Mouse (Mus musculus) ES-Bruce4 (cell line): ENCODE measurements around the gene Prrc2b. TPM values are rescaled to one million over a fixed set of nuclear protein-coding genes. Genes with fewer than 3 reads are reported as not detected.
A peak's percentile ranks its signal among the peaks of the same experiment; 100 is the strongest.

Source experiments
- H3K27ac ChIP-seq: 2 replicates; pipeline ENCODE4 v1.5.1; 2012; ENCODE audit warnings: low read length, inconsistent platforms; ENCODE audit not compliant: insufficient read depth
- H3K27me3 ChIP-seq: 2 replicates; pipeline ENCODE4 v1.6.1; 2012; ENCODE audit warnings: mild to moderate bottlenecking, low read length, inconsistent platforms; ENCODE audit not compliant: control insufficient read depth, poor library complexity, insufficient read depth, severe bottlenecking
- H3K36me3 ChIP-seq: 2 replicates; pipeline ENCODE4 v1.6.1; 2012; ENCODE audit warnings: inconsistent platforms, mild to moderate bottlenecking, low read length, moderate library complexity; ENCODE audit not compliant: control insufficient read depth, poor library complexity, insufficient read depth, severe bottlenecking
- H3K4me1 ChIP-seq: one replicate; pipeline ENCODE4 v1.8.1; 2011; ENCODE audit warnings: low read length; ENCODE audit not compliant: control insufficient read depth, insufficient read depth
- H3K4me3 ChIP-seq: 2 replicates; pipeline ENCODE4 v1.5.1; 2011; ENCODE audit warnings: low read depth, mild to moderate bottlenecking, low read length
- H3K9ac ChIP-seq: 2 replicates; pipeline ENCODE4 v1.6.1; 2012; ENCODE audit warnings: low read depth, mild to moderate bottlenecking, inconsistent platforms; ENCODE audit not compliant: poor library complexity, severe bottlenecking
- H3K9me3 ChIP-seq: replicated peaks from 2 replicates; pipeline ENCODE4 v1.6.1; 2012; ENCODE audit warnings: mild to moderate bottlenecking, low read length, inconsistent platforms; ENCODE audit not compliant: control insufficient read depth, poor library complexity, insufficient read depth, severe bottlenecking
- CTCF ChIP-seq: IDR thresholded peaks from one replicate; pipeline ENCODE4 v1.8.1; 2011; ENCODE audit warnings: low read depth, low read length
- EP300 ChIP-seq: IDR thresholded peaks from 2 replicates; pipeline ENCODE4 v1.6.1; 2011; ENCODE audit warnings: low read depth, low read length; ENCODE audit not compliant: insufficient read depth
- POLR2A ChIP-seq: IDR thresholded peaks from one replicate; pipeline ENCODE4 v1.8.1; 2011; ENCODE audit warnings: low read length; ENCODE audit not compliant: insufficient read depth
- polyA plus RNA-seq: library from polyadenylated mRNA; stranded (reverse); fragments of >200 nt; gene quantifications from 2 replicates; pipeline ENCODE4 v1.2.4, GENCODE M21; 2011; ENCODE audit warnings: low read depth; ENCODE audit not compliant: missing spikeins, insufficient read depth, insufficient read length

Gene Prrc2b
- polyA plus RNA-seq, 1 experiment, result 106 TPM

GRCm38 (mm10) chr2:32127653-32128535 lies 23.0 kb upstream of the Prrc2b start:
- Histone ChIP-seq H3K27ac (no peak overlapping the region), H3K9ac (no peak overlapping the region), H3K9me3 (no peaks in the 10 kb centered on the region), H3K27me3 (no peaks in the 10 kb centered on the region), H3K36me3 (no peaks in the 10 kb centered on the region), H3K4me3 (no peak overlapping the region), H3K4me1 (no peaks in the 10 kb centered on the region)
- no peak for TF ChIP-seq EP300
- no peak for TF ChIP-seq CTCF
- no peak for TF ChIP-seq POLR2A

GRCm38 (mm10) chr2:32128536-32128841 lies 22.4 kb upstream of the Prrc2b start:
- no peaks in the 10 kb centered on the region for H3K36me3 ChIP-seq
- H3K9ac ChIP-seq, result no peak overlapping the region
- TF ChIP-seq EP300 (no peak), POLR2A (no peak), CTCF (no peak)
- H3K4me1 ChIP-seq, result no peaks in the 10 kb centered on the region
- H3K9me3 ChIP-seq, result no peaks in the 10 kb centered on the region
- H3K27ac ChIP-seq, result no peak overlapping the region
- H3K27me3 ChIP-seq, result no peaks in the 10 kb centered on the region
- H3K4me3 ChIP-seq, result no peak overlapping the region

GRCm38 (mm10) chr2:32129383-32130074 lies 21.4 kb upstream of the Prrc2b start:
- Histone ChIP-seq H3K9me3 (no peaks in the 10 kb centered on the region), H3K9ac (no peak overlapping the region), H3K4me3 (no peak overlapping the region), H3K27me3 (no peaks in the 10 kb centered on the region), H3K4me1 (no peaks in the 10 kb centered on the region), H3K36me3 (no peaks in the 10 kb centered on the region), H3K27ac (no peak overlapping the region)
- TF ChIP-seq POLR2A (no peak), EP300 (no peak), CTCF (no peak)

- Histone ChIP-seq H3K4me1 (no peaks in the 10 kb centered on the region), H3K36me3 (no peaks in the 10 kb centered on the region), H3K27ac (no peak overlapping the region), H3K9me3 (no peaks in the 10 kb centered on the region), H3K9ac (no peak overlapping the region), H3K27me3 (no peaks in the 10 kb centered on the region), H3K4me3 (no peak overlapping the region)
- TF ChIP-seq CTCF (peak; percentile 82), EP300 (no peak)
These were observed 20.4 kb upstream of the Prrc2b start for GRCm38 (mm10) chr2:32130435-32130834.

GRCm38 (mm10) chr2:32131205-32131834 lies 19.6 kb upstream of the Prrc2b start:
- H3K4me3 ChIP-seq, result no peak overlapping the region
- H3K27me3 ChIP-seq, result no peaks in the 10 kb centered on the region
- H3K4me1 ChIP-seq, result no peaks in the 10 kb centered on the region
- H3K27ac ChIP-seq, result no peak overlapping the region
- H3K9ac ChIP-seq, result no peak overlapping the region
- H3K9me3 ChIP-seq, result no peaks in the 10 kb centered on the region
- no peaks in the 10 kb centered on the region for H3K36me3 ChIP-seq
- TF ChIP-seq POLR2A (no peak), EP300 (no peak), CTCF (no peak)
